Mouse (Mus musculus): Measurements from ENCODE around the gene Ypel2. TPM values are rescaled to one million over a fixed set of nuclear protein-coding genes. Genes with fewer than 3 reads are reported as not detected.

Gene Ypel2
- polyA plus RNA-seq, 1 experiment from 2014 or later: 1.4 TPM

GRCm38 (mm10) chr11:87019431-87019830 lies 25.9 kb upstream of the Ypel2 start:
- ATAC-seq: no peak
- no peaks in the 10 kb centered on the region for H3K27me3 ChIP-seq (replicated peaks)
- H3K27ac ChIP-seq: no peak overlapping the region
- no peaks in the 10 kb centered on the region for H3K36me3 ChIP-seq
- H3K4me3 ChIP-seq: no peak overlapping the region
- no peaks in the 10 kb centered on the region for H3K4me1 ChIP-seq
- no peaks in the 10 kb centered on the region for H3K9me3 ChIP-seq (replicated peaks)
- H3K4me2 ChIP-seq: no peak overlapping the region
- WGBS (ENCODE audit: insufficient replicate concordance): 77% methylated on average over 8 of the region's 8 CpGs
- no peak overlapping the region for H3K9ac ChIP-seq

GRCm38 (mm10) chr11:87018081-87018480 lies 24.6 kb upstream of the Ypel2 start:
- H3K4me2 ChIP-seq: no peak overlapping the region
- H3K4me3 ChIP-seq: no peak overlapping the region
- no peaks in the 10 kb centered on the region for H3K27me3 ChIP-seq (replicated peaks)
- no peak for ATAC-seq
- 51% methylated on average over 4 of the region's 4 CpGs for WGBS (ENCODE audit: insufficient replicate concordance)
- H3K9ac ChIP-seq: no peak overlapping the region
- no peaks in the 10 kb centered on the region for H3K4me1 ChIP-seq
- H3K27ac ChIP-seq: no peak overlapping the region
- no peaks in the 10 kb centered on the region for H3K9me3 ChIP-seq (replicated peaks)
- H3K36me3 ChIP-seq: no peaks in the 10 kb centered on the region

- Histone ChIP-seq H3K9me3 (replicated peaks) (no peaks in the 10 kb centered on the region), H3K4me2 (no peak overlapping the region), H3K27ac (no peak overlapping the region), H3K4me3 (no peak overlapping the region), H3K27me3 (replicated peaks) (no peaks in the 10 kb centered on the region), H3K36me3 (no peaks in the 10 kb centered on the region), H3K9ac (no peak overlapping the region), H3K4me1 (no peaks in the 10 kb centered on the region)
- WGBS (ENCODE audit: insufficient replicate concordance): 53% methylated on average over 3 of the region's 3 CpGs
- no peak for ATAC-seq
These were observed 22.2 kb upstream of the Ypel2 start for GRCm38 (mm10) chr11:87015691-87016090.

- ATAC-seq: no peak
These were observed 17.0 kb upstream of the Ypel2 start for GRCm38 (mm10) chr11:87010476-87010875.

GRCm38 (mm10) chr11:87007371-87007770 lies 13.9 kb upstream of the Ypel2 start:
- 75% methylated on average over 8 of the region's 8 CpGs for WGBS (ENCODE audit: insufficient replicate concordance)
- Histone ChIP-seq H3K4me3 (no peak overlapping the region), H3K27me3 (replicated peaks) (no peaks in the 10 kb centered on the region), H3K9ac (no peak overlapping the region), H3K9me3 (replicated peaks) (no peaks in the 10 kb centered on the region), H3K4me2 (no peak overlapping the region), H3K36me3 (no peaks in the 10 kb centered on the region), H3K27ac (no peak overlapping the region), H3K4me1 (no peaks in the 10 kb centered on the region)
- ATAC-seq: no peak

More at GRCm38 (mm10) chr11:87010476-87010875, 17.0 kb upstream of the Ypel2 start:
- H3K4me3 ChIP-seq: no peak overlapping the region
- H3K9ac ChIP-seq: no peak overlapping the region
- no peak overlapping the region for H3K4me2 ChIP-seq
- 19% methylated on average over 9 of the region's 9 CpGs for WGBS (ENCODE audit: insufficient replicate concordance)
- H3K27ac ChIP-seq: no peak overlapping the region
- H3K36me3 ChIP-seq: no peaks in the 10 kb centered on the region
- H3K4me1 ChIP-seq: no peaks in the 10 kb centered on the region
- H3K27me3 ChIP-seq (replicated peaks): no peaks in the 10 kb centered on the region
- H3K9me3 ChIP-seq (replicated peaks): no peaks in the 10 kb centered on the region

- no peak overlapping the region for H3K4me2 ChIP-seq
- no peak overlapping the region for H3K27ac ChIP-seq
- H3K9me3 ChIP-seq (replicated peaks): no peaks in the 10 kb centered on the region
- H3K36me3 ChIP-seq: no peaks in the 10 kb centered on the region
- 53% methylated on average over 12 of the region's 12 CpGs for WGBS (ENCODE audit: insufficient replicate concordance)
- no peak for ATAC-seq
- 0 out of 2 replicates have a peak, but pooled peaks cover 5% of the 10 kb centered on the region for H3K4me1 ChIP-seq
- H3K4me3 ChIP-seq: no peak overlapping the region
- no peaks in the 10 kb centered on the region for H3K27me3 ChIP-seq (replicated peaks)
- H3K9ac ChIP-seq: no peak overlapping the region
These were observed 11.7 kb upstream of the Ypel2 start for GRCm38 (mm10) chr11:87004960-87005755.

- 62% methylated on average over 10 of the region's 10 CpGs for WGBS (ENCODE audit: insufficient replicate concordance)
- Histone ChIP-seq H3K4me1 (0 out of 2 replicates have a peak, but pooled peaks cover 5% of the 10 kb centered on the region), H3K9ac (no peak overlapping the region), H3K9me3 (replicated peaks) (no peaks in the 10 kb centered on the region), H3K4me3 (no peak overlapping the region), H3K4me2 (no peak overlapping the region), H3K27me3 (replicated peaks) (no peaks in the 10 kb centered on the region), H3K36me3 (no peaks in the 10 kb centered on the region), H3K27ac (no peak overlapping the region)
- no peak for ATAC-seq
These were observed 8.7 kb upstream of the Ypel2 start for GRCm38 (mm10) chr11:87002078-87002829.

- no peaks in the 10 kb centered on the region for H3K9me3 ChIP-seq (replicated peaks)
- 32% methylated on average over 8 of the region's 8 CpGs for WGBS (ENCODE audit: insufficient replicate concordance)
- ATAC-seq: no peak
These were observed 7.7 kb upstream of the Ypel2 start for GRCm38 (mm10) chr11:87001217-87001616.

GRCm38 (mm10) chr11:86996266-86996665 lies 2.8 kb upstream of the Ypel2 start:
- Histone ChIP-seq H3K27me3 (replicated peaks) (peaks cover 21% of the 10 kb centered on the region; the same call in 1 of the 2 replicates), H3K9ac (no peak overlapping the region), H3K4me2 (no peak overlapping the region), H3K9me3 (replicated peaks) (no peaks in the 10 kb centered on the region), H3K4me3 (no peak overlapping the region), H3K4me1 (peaks cover 41% of the 10 kb centered on the region), H3K27ac (no peak overlapping the region), H3K36me3 (no peaks in the 10 kb centered on the region)
- WGBS (ENCODE audit: insufficient replicate concordance): 70% methylated on average over 2 of the region's 2 CpGs
- ATAC-seq: no peak

More at GRCm38 (mm10) chr11:87001217-87001616, 7.7 kb upstream of the Ypel2 start:
- Histone ChIP-seq H3K4me2 (no peak overlapping the region), H3K4me3 (no peak overlapping the region), H3K27ac (no peak overlapping the region), H3K27me3 (replicated peaks) (no peaks in the 10 kb centered on the region), H3K4me1 (0 out of 2 replicates have a peak, but pooled peaks cover 5% of the 10 kb centered on the region), H3K9ac (no peak overlapping the region), H3K36me3 (no peaks in the 10 kb centered on the region)

- no peak overlapping the region for H3K27ac ChIP-seq
- 39% methylated on average over 6 of the region's 6 CpGs for WGBS (ENCODE audit: insufficient replicate concordance)
- H3K4me2 ChIP-seq: no peak overlapping the region
- no peak overlapping the region for H3K9ac ChIP-seq
- H3K4me3 ChIP-seq: no peak overlapping the region
- no peaks in the 10 kb centered on the region for H3K9me3 ChIP-seq (replicated peaks)
- peaks cover 38% of the 10 kb centered on the region for H3K4me1 ChIP-seq
- H3K27me3 ChIP-seq (replicated peaks): peaks cover 23% of the 10 kb centered on the region; the same call in 1 of the 2 replicates
- H3K36me3 ChIP-seq: no peaks in the 10 kb centered on the region
- no peak for ATAC-seq
These were observed 2.2 kb upstream of the Ypel2 start for GRCm38 (mm10) chr11:86995625-86996221.

GRCm38 (mm10) chr11:86994791-86995624 lies 1.5 kb upstream of the Ypel2 start:
- 37% methylated on average over 10 of the region's 10 CpGs for WGBS (ENCODE audit: insufficient replicate concordance)
- Histone ChIP-seq H3K27me3 (replicated peaks) (peaks cover 30% of the 10 kb centered on the region; the same call in 1 of the 2 replicates), H3K9me3 (replicated peaks) (no peaks in the 10 kb centered on the region), H3K4me2 (no peak overlapping the region), H3K4me1 (peaks cover 38% of the 10 kb centered on the region), H3K9ac (no peak overlapping the region), H3K4me3 (no peak overlapping the region), H3K27ac (no peak overlapping the region), H3K36me3 (no peaks in the 10 kb centered on the region)
- ATAC-seq: no peak

All from liver, embryonic 12.5 days (tissue).